Mouse (Mus musculus): Measurements from ENCODE around the gene Ncoa7.

GRCm38 (mm10) chr10:30803587-30804253 is 594 bp upstream of the Ncoa7 start:
- TF ChIP-seq POLR2A (IDR thresholded peaks at IDR 0.05; ENCODE audit: low read depth, low read length) (no peak), CTCF (conservative IDR thresholded peaks at IDR 0.05; ENCODE audit: insufficient read depth, insufficient read length, low read depth, low read length) (no peak)
